Mouse (Mus musculus): ENCODE data around the gene Cep83.

- TF ChIP-seq CTCF (IDR thresholded peaks at IDR 0.05; ENCODE audit: borderline replicate concordance, insufficient read depth, low read depth, low read length) (no peak), POLR2A (IDR thresholded peaks at IDR 0.05; ENCODE audit: borderline replicate concordance, insufficient read depth, low read length) (no peak)
These were observed 689 bp downstream of the Cep83 start for GRCm38 (mm10) chr10:94689176-94689510.
